8 mouse cellular contexts compared by ENCODE assay signal in the genomic region with DNA sequence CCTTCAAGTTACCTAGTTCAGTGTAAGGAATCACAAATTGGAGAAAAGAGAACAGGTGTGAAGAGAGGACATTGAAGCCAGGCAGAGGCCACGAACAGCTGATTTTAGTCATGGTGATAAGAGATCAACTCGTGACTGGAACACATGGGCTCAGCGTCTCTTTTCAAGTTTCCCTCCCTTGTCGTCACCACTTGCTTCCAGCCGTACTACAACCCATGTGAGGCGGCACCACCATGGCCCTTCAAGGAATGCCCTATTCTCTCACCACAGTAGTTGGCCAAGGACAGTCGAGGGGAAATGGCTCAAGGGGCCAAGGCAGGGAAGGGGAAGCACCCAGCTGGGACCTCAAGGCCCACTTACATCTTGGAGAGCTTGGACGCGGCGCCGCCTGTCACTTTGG. TPM values are rescaled to one million over a fixed set of nuclear protein-coding genes. Genes with fewer than 3 reads are reported as not detected.
DNase-seq lines count a peak whose midpoint lies in the region; ATAC-seq and TF ChIP-seq lines count a peak whose summit lies in the region.

No protein-coding gene starts in this region.

- H3ac ChIP-seq in C2C12 (ENCODE audit: control insufficient read depth, insufficient read length, low read depth), result peak overlapping the region; percentile 92

- under 1% methylated on average over 11 of the region's 11 CpGs for WGBS in hindbrain, postnatal 0 days

- intact Hi-C loops in left cerebral cortex, postnatal 36 days (cut with DNase I), result loop anchor here (10.0 kb wide), 1 partner anchor 360 kb away; the partner anchor contains the start of gene Psmb7

- peaks cover 24% of the 10 kb centered on the region for H3K4me1 ChIP-seq in hindbrain, postnatal 0 days (ENCODE audit: insufficient read depth, low read length)
- peaks cover 73% of the 10 kb centered on the region for H3K4me1 ChIP-seq in megakaryocyte, embryonic 14.5 days

- H3K9me3 ChIP-seq in hindbrain, postnatal 0 days (ENCODE audit: low read length), result no peaks in the 10 kb centered on the region
- no peaks in the 10 kb centered on the region for H3K9me3 ChIP-seq in megakaryocyte, embryonic 14.5 days

- peak overlapping the region; percentile 84 for H3K4me3 ChIP-seq in C2C12 (ENCODE audit: insufficient read depth, poor library complexity, severe bottlenecking)
- H3K4me3 ChIP-seq in hindbrain, postnatal 0 days (ENCODE audit: low read length), result peak overlapping the region; percentile 57
- H3K4me3 ChIP-seq in megakaryocyte, embryonic 14.5 days (replicated peaks), result peak overlapping the region; percentile 93

- peaks cover 51% of the 10 kb centered on the region for H3K79me3 ChIP-seq in C2C12 (ENCODE audit: low read depth)

- DNase-seq in cerebellum, adult 9-10 months, result peak; percentile 50
- no peak for DNase-seq in cerebellum, adult 11 months
- peak; percentile 39 for DNase-seq in embryo, embryonic 11 days
- peak; percentile 54 for DNase-seq in hindbrain, postnatal 0 days (ENCODE audit: low spot score)
- peak; percentile 43 for DNase-seq in thymus, postnatal 0 days (ENCODE audit: low spot score)
- DNase-seq in left cerebral cortex, postnatal 36 days (ENCODE audit: low spot score in 2 of 2), result no peak

- peaks cover 79% of the 10 kb centered on the region for H3K79me2 ChIP-seq in C2C12 (ENCODE audit: control insufficient read depth, insufficient read depth)

- H3K9ac ChIP-seq in hindbrain, postnatal 0 days (replicated peaks; ENCODE audit: low read length), result peak overlapping the region; percentile 73

- TF ChIP-seq CTCF in C2C12 (IDR thresholded peaks at IDR 0.05; ENCODE audit: control insufficient read depth, insufficient read depth, insufficient read length), result no peak
- no peak for TF ChIP-seq CTCF in hindbrain, postnatal 0 days (IDR thresholded peaks at IDR 0.05; ENCODE audit: low read depth)

- H3K4me2 ChIP-seq in hindbrain, postnatal 0 days (ENCODE audit: low read depth, low read length), result peak overlapping the region; percentile 80

- peaks cover 49% of the 10 kb centered on the region for H3K36me3 ChIP-seq in C2C12 (ENCODE audit: control insufficient read depth, insufficient read depth)
- H3K36me3 ChIP-seq in hindbrain, postnatal 0 days (ENCODE audit: insufficient read depth, low read length), result peaks cover 31% of the 10 kb centered on the region
- H3K36me3 ChIP-seq in megakaryocyte, embryonic 14.5 days (replicated peaks; ENCODE audit: low read length), result peaks cover 46% of the 10 kb centered on the region

- peak overlapping the region; percentile 93 for H3K27ac ChIP-seq in hindbrain, postnatal 0 days

- H3K27me3 ChIP-seq in C2C12 (ENCODE audit: control insufficient read depth, insufficient read depth, insufficient read length), result no peaks in the 10 kb centered on the region
- no peaks in the 10 kb centered on the region for H3K27me3 ChIP-seq in hindbrain, postnatal 0 days (ENCODE audit: insufficient read depth, low read length)
- no peaks in the 10 kb centered on the region for H3K27me3 ChIP-seq in megakaryocyte, embryonic 14.5 days (replicated peaks)

- ATAC-seq in hindbrain, postnatal 0 days, result 0 out of 2 replicates have a peak, but pooled peaks have one; percentile 4

TF ChIP-seq in C2C12, 6 proteins besides CTCF, POLR2A, EP300 and RAD21:
- no peak for TF ChIP-seq FOSL1 (IDR thresholded peaks at IDR 0.05; ENCODE audit: insufficient read depth, low read length, poor library complexity, severe bottlenecking)
- no peak for TF ChIP-seq MAX (IDR thresholded peaks at IDR 0.05)
- TF ChIP-seq USF1 (IDR thresholded peaks at IDR 0.05; ENCODE audit: low read depth), result no peak

RNA-seq across cellular contexts. Expression of gene Arpc5l, which starts 0.8 kb away (rescaled TPM):
- 73.7 TPM for polyA plus RNA-seq in C2C12 (2012; fragmentation: generic; extraction: Trizol)
- total RNA-seq in hindbrain, postnatal 0 days (2014; rRNA removed), result 45.5 and 63.8 TPM in 2 replicates
- polyA plus RNA-seq in hindbrain, postnatal 0 days (2015; fragmentation: Nextera tagmentation; extraction: Ambion mirVana), result 176 and 181 TPM in 2 replicates
- 83.7 and 123 TPM in 2 replicates for polyA plus RNA-seq in megakaryocyte, embryonic 14.5 days (2012; ENCODE audit: insufficient read depth, low replicate concordance)
- polyA plus RNA-seq in thymus, postnatal 0 days (2015; fragmentation: Nextera tagmentation; extraction: Ambion mirVana), result 185 and 199 TPM in 2 replicates
- 100 to 1,000 TPM in 1 of 2 experiments, 10 to 100 TPM in 1; 98.6 to 106 TPM for total RNA-seq in left cerebral cortex, postnatal 36 days (2021)

RNA-seq across cellular contexts. Expression of gene Rpl35, which starts 1.1 kb away (rescaled TPM):
- polyA plus RNA-seq in C2C12 (2012; fragmentation: generic; extraction: Trizol), result 1,492 TPM
- 41.1 and 46.1 TPM in 2 replicates for total RNA-seq in hindbrain, postnatal 0 days (2014; rRNA removed)
- polyA plus RNA-seq in hindbrain, postnatal 0 days (2015; fragmentation: Nextera tagmentation; extraction: Ambion mirVana), result 600 and 645 TPM in 2 replicates
- 34.1 and 180 TPM in 2 replicates for polyA plus RNA-seq in megakaryocyte, embryonic 14.5 days (2012; ENCODE audit: insufficient read depth, low replicate concordance)
- polyA plus RNA-seq in thymus, postnatal 0 days (2015; fragmentation: Nextera tagmentation; extraction: Ambion mirVana), result 1,431 and 1,509 TPM in 2 replicates
- 100 to 1,000 TPM; 224 to 255 TPM for total RNA-seq in left cerebral cortex, postnatal 36 days (2021)

RNA-seq across cellular contexts. Expression of gene Wdr38, which starts 7.1 kb away (rescaled TPM):
- 0.61 TPM for polyA plus RNA-seq in C2C12 (2012; fragmentation: generic; extraction: Trizol)
- total RNA-seq in hindbrain, postnatal 0 days (2014; rRNA removed), result 0.93 and 1.2 TPM in 2 replicates
- polyA plus RNA-seq in hindbrain, postnatal 0 days (2015; fragmentation: Nextera tagmentation; extraction: Ambion mirVana), result 0.66 and 0.73 TPM in 2 replicates
- polyA plus RNA-seq in megakaryocyte, embryonic 14.5 days (2012; ENCODE audit: insufficient read depth, low replicate concordance), result 0.44 TPM in 1 of 2 replicates, not detected in the other
- 2.6 and 3.0 TPM in 2 replicates for polyA plus RNA-seq in thymus, postnatal 0 days (2015; fragmentation: Nextera tagmentation; extraction: Ambion mirVana)
- total RNA-seq in left cerebral cortex, postnatal 36 days (2021), result under 1 TPM; 0.57 to 0.67 TPM

Comparison
In these comparisons a context has a peak if more than half of its experiments do, and no peak if none do; other contexts are left out.
1. DNase-seq: peak in cerebellum, adult 9-10 months (single experiment), embryo, embryonic 11 days (single experiment), hindbrain, postnatal 0 days (single experiment) and thymus, postnatal 0 days (single experiment); none in cerebellum, adult 11 months (single experiment) and left cerebral cortex, postnatal 36 days (0 of 2).
2. Peak in every context shown above with its lines, with median percentiles within 50 percentile points of each other: H3K4me3 ChIP-seq.